Comparison of ENCODE assay signal across 14 mouse cellular contexts in the genomic region with DNA sequence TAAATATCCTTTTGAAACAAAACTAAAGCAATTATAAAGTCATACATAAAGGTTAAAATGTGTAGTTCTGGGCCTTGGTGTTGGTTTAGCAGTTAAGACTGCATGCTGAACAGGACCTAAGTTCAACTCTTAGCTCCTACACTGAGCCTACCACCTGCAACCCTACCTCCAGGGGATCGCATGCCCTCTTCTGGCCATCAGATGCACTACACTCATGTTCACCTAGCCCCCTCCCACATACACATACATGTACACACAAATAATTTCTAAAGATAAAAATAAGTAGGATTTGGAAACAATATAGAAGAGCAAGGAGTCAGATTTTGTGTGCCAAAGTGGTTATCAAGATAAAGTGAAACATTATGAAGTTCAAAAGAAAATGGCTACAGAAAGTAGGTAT.
DNase-seq lines count a peak whose midpoint lies in the region; ATAC-seq and TF ChIP-seq lines count a peak whose summit lies in the region.
"Had no signal": no experiment of that assay in that cellular context is flagged by ENCODE, and none has a peak within 500 bp of the region (broad histone marks: within the 10 kb centered on the region; RNA-seq: fewer than 3 reads in every experiment).

No protein-coding gene starts in this region.

- no peak for TF ChIP-seq CTCF in thymus, adult 2 months (IDR thresholded peaks at IDR 0.05; ENCODE audit: borderline replicate concordance, control insufficient read depth, extremely low read depth, insufficient read depth, low read length, poor library complexity)

- 50% methylated on average over 1 of the region's 1 CpGs for WGBS in kidney, embryonic 15.5 days
- 38% methylated on average over 1 of the region's 1 CpGs for WGBS in thymus, adult 2 months

- no peak overlapping the region for H3K4me2 ChIP-seq in kidney, embryonic 15.5 days
- H3K4me2 ChIP-seq: forebrain, embryonic 13.5 days had no signal

- H3K4me1 ChIP-seq in kidney, embryonic 15.5 days = no peaks in the 10 kb centered on the region
- H3K4me1 ChIP-seq in thymus, adult 2 months (replicated peaks; ENCODE audit: control insufficient read depth, insufficient read depth, low read length) = no peaks in the 10 kb centered on the region
- H3K4me1 ChIP-seq: embryonic facial prominence, embryonic 10.5 days; forebrain, embryonic 13.5 days had no signal

- peak; percentile 22 for DNase-seq in CD4-positive, CD25-positive, alpha-beta regulatory T cell, adult 2 months (ENCODE audit: low read depth, low spot score)
- peak; percentile 17 for DNase-seq in kidney, adult 9 months
- peak; percentile 22 for DNase-seq in thymus, adult 2 months
- DNase-seq in thymus, adult 18-20 months = no peak
- DNase-seq in thymus, postnatal 4 days = peak; percentile 61
- DNase-seq in embryo, embryonic 11 days = no peak
- DNase-seq: adrenal gland, postnatal 10 days; gastrocnemius, postnatal 25 days; heart, postnatal 14 days had no signal

- TF ChIP-seq POLR2A in thymus, adult 2 months (IDR thresholded peaks at IDR 0.05; ENCODE audit: control insufficient read depth, extremely low read depth, insufficient read depth, low read length, poor library complexity) = no peak

- H3K27ac ChIP-seq in kidney, embryonic 15.5 days = no peak overlapping the region
- no peak overlapping the region for H3K27ac ChIP-seq in thymus, adult 2 months (ENCODE audit: control insufficient read depth, insufficient read depth, low read length)
- H3K27ac ChIP-seq: embryonic facial prominence, embryonic 10.5 days; forebrain, embryonic 13.5 days; macrophage had no signal

- H3K9me3 ChIP-seq in kidney, embryonic 15.5 days (replicated peaks) = no peaks in the 10 kb centered on the region
- H3K9me3 ChIP-seq: embryonic facial prominence, embryonic 10.5 days; forebrain, embryonic 13.5 days had no signal

- H3K9ac ChIP-seq in kidney, embryonic 15.5 days = no peak overlapping the region
- H3K9ac ChIP-seq: forebrain, embryonic 13.5 days had no signal

- no peak for ATAC-seq in CD4-positive, CD25-positive, alpha-beta regulatory T cell, adult 4 months
- ATAC-seq in kidney, embryonic 15.5 days (replicated peaks; ENCODE audit: low FRiP score) = no peak
- ATAC-seq: forebrain, embryonic 13.5 days had no signal

- H3K36me3 ChIP-seq in kidney, embryonic 15.5 days = no peaks in the 10 kb centered on the region
- H3K36me3 ChIP-seq in thymus, adult 2 months (ENCODE audit: control insufficient read depth, insufficient read depth, low read length) = no peaks in the 10 kb centered on the region
- H3K36me3 ChIP-seq: embryonic facial prominence, embryonic 10.5 days had no signal

- H3K4me3 ChIP-seq in kidney, embryonic 15.5 days (replicated peaks) = no peak overlapping the region
- no peak overlapping the region for H3K4me3 ChIP-seq in thymus, adult 2 months (ENCODE audit: control insufficient read depth, insufficient read depth, low read length)
- H3K4me3 ChIP-seq: embryonic facial prominence, embryonic 10.5 days; forebrain, embryonic 13.5 days had no signal

- no peaks in the 10 kb centered on the region for H3K27me3 ChIP-seq in kidney, embryonic 15.5 days
- no peaks in the 10 kb centered on the region for H3K27me3 ChIP-seq in thymus, adult 2 months (ENCODE audit: control insufficient read depth, insufficient read depth, low read length)
- H3K27me3 ChIP-seq: forebrain, embryonic 13.5 days had no signal

Comparison
In these comparisons a context has a peak if more than half of its experiments do, and no peak if none do; other contexts are left out.
1. DNase-seq: peak in CD4-positive, CD25-positive, alpha-beta regulatory T cell, adult 2 months (single experiment), kidney, adult 9 months (single experiment), thymus, adult 2 months (single experiment) and thymus, postnatal 4 days (single experiment); none in thymus, adult 18-20 months (0 of 2) and embryo, embryonic 11 days (single experiment).